Mouse (Mus musculus): Measurements from ENCODE around the gene Rnf152. TPM values are rescaled to one million over a fixed set of nuclear protein-coding genes. Genes with fewer than 3 reads are reported as not detected.

The Rnf152 gene
- polyA plus RNA-seq, 1 experiment from 2014 or later: 4.7 TPM

GRCm38 (mm10) chr1:105302164-105302563 is 54.3 kb downstream of the Rnf152 start:
- Histone ChIP-seq H3K27me3 (no peaks in the 10 kb centered on the region), H3K4me3 (no peak overlapping the region), H3K4me1 (no peaks in the 10 kb centered on the region), H3K36me3 (no peaks in the 10 kb centered on the region), H3K9me3 (no peaks in the 10 kb centered on the region), H3K4me2 (replicated peaks) (no peak overlapping the region), H3K27ac (replicated peaks) (no peak overlapping the region), H3K9ac (replicated peaks) (no peak overlapping the region)
- ATAC-seq (ENCODE audit: low FRiP score, low read depth): no peak
- 76% methylated on average over 6 of the region's 6 CpGs for WGBS

GRCm38 (mm10) chr1:105301764-105302163 is 54.7 kb downstream of the Rnf152 start:
- H3K27me3 ChIP-seq: no peaks in the 10 kb centered on the region
- H3K4me2 ChIP-seq (replicated peaks): no peak overlapping the region
- no peak overlapping the region for H3K9ac ChIP-seq (replicated peaks)
- no peaks in the 10 kb centered on the region for H3K9me3 ChIP-seq
- no peak for ATAC-seq (ENCODE audit: low FRiP score, low read depth)
- no peaks in the 10 kb centered on the region for H3K36me3 ChIP-seq
- 93% methylated on average over 9 of the region's 9 CpGs for WGBS
- H3K27ac ChIP-seq (replicated peaks): no peak overlapping the region
- H3K4me1 ChIP-seq: no peaks in the 10 kb centered on the region
- H3K4me3 ChIP-seq: no peak overlapping the region

- Histone ChIP-seq H3K36me3 (no peaks in the 10 kb centered on the region), H3K4me1 (no peaks in the 10 kb centered on the region), H3K9me3 (no peaks in the 10 kb centered on the region), H3K4me2 (replicated peaks) (no peak overlapping the region), H3K9ac (replicated peaks) (no peak overlapping the region), H3K27ac (replicated peaks) (no peak overlapping the region), H3K27me3 (no peaks in the 10 kb centered on the region), H3K4me3 (no peak overlapping the region)
- ATAC-seq (ENCODE audit: low FRiP score, low read depth): no peak
- whole genome bisulfite sequencing: 97% methylated on average over 2 of the region's 2 CpGs
Observed at GRCm38 (mm10) chr1:105291859-105292258, 64.7 kb downstream of the Rnf152 start.

- Histone ChIP-seq H3K4me3 (no peak overlapping the region), H3K27me3 (no peaks in the 10 kb centered on the region), H3K4me2 (replicated peaks) (no peak overlapping the region), H3K4me1 (no peaks in the 10 kb centered on the region), H3K9ac (replicated peaks) (no peak overlapping the region), H3K36me3 (peaks cover 5% of the 10 kb centered on the region; the same call in 1 of the 2 replicates), H3K27ac (replicated peaks) (no peak overlapping the region), H3K9me3 (no peaks in the 10 kb centered on the region)
- WGBS: 82% methylated on average over 4 of the region's 4 CpGs
- no peak for ATAC-seq (ENCODE audit: low FRiP score, low read depth)
Observed at GRCm38 (mm10) chr1:105287536-105287935, 69.0 kb downstream of the Rnf152 start.

- Histone ChIP-seq H3K4me1 (no peaks in the 10 kb centered on the region), H3K27me3 (no peaks in the 10 kb centered on the region), H3K9me3 (no peaks in the 10 kb centered on the region), H3K27ac (replicated peaks) (no peak overlapping the region), H3K4me3 (no peak overlapping the region), H3K4me2 (replicated peaks) (no peak overlapping the region), H3K9ac (replicated peaks) (no peak overlapping the region), H3K36me3 (peaks cover 5% of the 10 kb centered on the region; the same call in 1 of the 2 replicates)
- WGBS: 88% methylated on average over 5 of the region's 5 CpGs
- ATAC-seq (ENCODE audit: low FRiP score, low read depth): no peak
Observed at GRCm38 (mm10) chr1:105286906-105287305, 69.6 kb downstream of the Rnf152 start.

DNA sequence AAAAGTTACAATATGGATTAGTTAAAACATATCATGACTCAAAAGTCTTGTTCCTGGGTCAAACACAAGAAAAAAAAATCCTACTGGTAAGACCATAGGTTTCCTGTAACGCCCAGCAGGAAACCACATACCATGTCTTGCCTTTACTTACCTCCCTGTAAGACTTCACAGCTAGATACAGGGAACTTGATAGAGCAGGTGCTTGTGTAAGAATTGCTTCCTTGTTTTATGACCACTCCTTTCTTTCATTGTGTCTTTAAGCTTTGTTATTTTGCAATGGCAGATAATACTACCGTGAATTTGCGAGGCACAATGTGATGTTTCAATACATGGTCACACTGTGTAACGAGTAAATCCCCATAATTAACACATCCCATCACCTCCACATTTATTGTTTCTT is 71.5 kb downstream of the Rnf152 start:
- H3K4me3 ChIP-seq: no peak overlapping the region
- WGBS: 91% methylated on average over 4 of the region's 4 CpGs
- no peak overlapping the region for H3K9ac ChIP-seq (replicated peaks)
- no peak for ATAC-seq (ENCODE audit: low FRiP score, low read depth)
- peaks cover 5% of the 10 kb centered on the region; the same call in 1 of the 2 replicates for H3K36me3 ChIP-seq
- H3K4me2 ChIP-seq (replicated peaks): no peak overlapping the region
- H3K9me3 ChIP-seq: no peaks in the 10 kb centered on the region
- no peak overlapping the region for H3K27ac ChIP-seq (replicated peaks)
- no peaks in the 10 kb centered on the region for H3K27me3 ChIP-seq
- H3K4me1 ChIP-seq: no peaks in the 10 kb centered on the region

DNA sequence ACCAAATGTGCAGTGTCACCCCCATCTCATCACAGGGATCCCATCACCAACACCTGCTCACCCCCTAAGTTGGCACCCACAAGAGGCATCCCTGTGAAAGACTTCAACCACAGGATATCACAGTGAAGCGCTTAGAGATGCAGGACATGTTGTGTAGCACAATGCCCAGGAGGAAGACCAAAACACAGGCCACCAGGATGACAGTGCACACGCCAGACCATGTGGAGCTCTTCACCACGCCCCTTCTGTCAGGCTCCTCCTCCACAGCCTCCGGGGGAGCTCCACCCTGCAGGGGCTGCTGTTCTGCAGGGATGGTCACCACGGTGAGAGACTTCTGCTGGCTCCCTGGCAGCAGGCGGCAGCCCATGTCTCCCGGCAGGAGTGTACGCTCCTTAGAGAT is 72.4 kb downstream of the Rnf152 start:
- WGBS: 73% methylated on average over 8 of the region's 8 CpGs
- no peaks in the 10 kb centered on the region for H3K27me3 ChIP-seq
- ATAC-seq (ENCODE audit: low FRiP score, low read depth): 0 out of 2 replicates have a peak, but pooled peaks have one; percentile 47

GRCm38 (mm10) chr1:105281277-105281676 is 75.2 kb downstream of the Rnf152 start:
- no peak for ATAC-seq (ENCODE audit: low FRiP score, low read depth)
- Histone ChIP-seq H3K27ac (replicated peaks) (no peak overlapping the region), H3K9me3 (no peaks in the 10 kb centered on the region), H3K9ac (replicated peaks) (no peak overlapping the region), H3K27me3 (no peaks in the 10 kb centered on the region), H3K4me3 (no peak overlapping the region), H3K4me2 (replicated peaks) (no peak overlapping the region), H3K36me3 (peaks cover 5% of the 10 kb centered on the region; the same call in 1 of the 2 replicates), H3K4me1 (no peaks in the 10 kb centered on the region)
- 67% methylated on average over 3 of the region's 3 CpGs for WGBS

More for the DNA sequence above, 72.4 kb downstream of the Rnf152 start:
- Histone ChIP-seq H3K36me3 (peaks cover 5% of the 10 kb centered on the region; the same call in 1 of the 2 replicates), H3K9ac (replicated peaks) (no peak overlapping the region), H3K4me1 (no peaks in the 10 kb centered on the region), H3K4me2 (replicated peaks) (no peak overlapping the region), H3K27ac (replicated peaks) (no peak overlapping the region), H3K4me3 (no peak overlapping the region), H3K9me3 (no peaks in the 10 kb centered on the region)

GRCm38 (mm10) chr1:105280160-105280559 is 76.3 kb downstream of the Rnf152 start:
- Histone ChIP-seq H3K9me3 (no peaks in the 10 kb centered on the region), H3K36me3 (peaks cover 5% of the 10 kb centered on the region; the same call in 1 of the 2 replicates), H3K4me1 (no peaks in the 10 kb centered on the region), H3K4me3 (no peak overlapping the region), H3K27ac (replicated peaks) (no peak overlapping the region), H3K27me3 (no peaks in the 10 kb centered on the region), H3K9ac (replicated peaks) (no peak overlapping the region), H3K4me2 (replicated peaks) (no peak overlapping the region)
- 83% methylated on average over 2 of the region's 2 CpGs for WGBS
- no peak for ATAC-seq (ENCODE audit: low FRiP score, low read depth)

GRCm38 (mm10) chr1:105274500-105275194 is 81.9 kb downstream of the Rnf152 start:
- Histone ChIP-seq H3K9ac (replicated peaks) (no peak overlapping the region), H3K4me1 (no peaks in the 10 kb centered on the region), H3K4me2 (replicated peaks) (no peak overlapping the region), H3K27ac (replicated peaks) (no peak overlapping the region), H3K36me3 (no peaks in the 10 kb centered on the region), H3K4me3 (no peak overlapping the region), H3K27me3 (no peaks in the 10 kb centered on the region), H3K9me3 (no peaks in the 10 kb centered on the region)
- WGBS: 92% methylated on average over 3 of the region's 3 CpGs
- ATAC-seq (ENCODE audit: low FRiP score, low read depth): no peak

DNA sequence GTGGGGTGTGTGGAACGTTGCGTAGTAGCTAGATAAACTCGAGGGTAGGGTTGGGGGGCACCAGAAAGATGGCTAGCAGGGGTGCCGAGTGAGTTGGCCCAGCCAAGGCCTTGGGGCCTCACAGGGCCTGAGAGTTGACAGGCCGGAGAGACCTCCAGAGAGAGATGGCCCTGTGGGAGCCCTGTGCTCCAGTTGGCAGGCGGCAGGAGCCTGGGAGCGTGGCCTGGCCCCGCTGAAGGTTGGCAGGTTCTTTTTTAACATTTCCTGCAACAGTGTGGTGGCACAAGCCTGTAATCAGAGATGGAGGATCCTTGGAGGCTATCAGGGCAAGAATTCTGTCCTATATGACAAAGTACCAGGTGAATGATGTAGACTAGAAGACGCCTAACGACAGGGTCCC is 85.4 kb downstream of the Rnf152 start:
- no peaks in the 10 kb centered on the region for H3K4me1 ChIP-seq
- H3K9me3 ChIP-seq: no peaks in the 10 kb centered on the region
- no peaks in the 10 kb centered on the region for H3K36me3 ChIP-seq
- no peak overlapping the region for H3K9ac ChIP-seq (replicated peaks)
- H3K27me3 ChIP-seq: no peaks in the 10 kb centered on the region
- H3K4me3 ChIP-seq: no peak overlapping the region
- WGBS: 90% methylated on average over 10 of the region's 10 CpGs
- H3K4me2 ChIP-seq (replicated peaks): no peak overlapping the region
- no peak overlapping the region for H3K27ac ChIP-seq (replicated peaks)
- ATAC-seq (ENCODE audit: low FRiP score, low read depth): no peak

DNA sequence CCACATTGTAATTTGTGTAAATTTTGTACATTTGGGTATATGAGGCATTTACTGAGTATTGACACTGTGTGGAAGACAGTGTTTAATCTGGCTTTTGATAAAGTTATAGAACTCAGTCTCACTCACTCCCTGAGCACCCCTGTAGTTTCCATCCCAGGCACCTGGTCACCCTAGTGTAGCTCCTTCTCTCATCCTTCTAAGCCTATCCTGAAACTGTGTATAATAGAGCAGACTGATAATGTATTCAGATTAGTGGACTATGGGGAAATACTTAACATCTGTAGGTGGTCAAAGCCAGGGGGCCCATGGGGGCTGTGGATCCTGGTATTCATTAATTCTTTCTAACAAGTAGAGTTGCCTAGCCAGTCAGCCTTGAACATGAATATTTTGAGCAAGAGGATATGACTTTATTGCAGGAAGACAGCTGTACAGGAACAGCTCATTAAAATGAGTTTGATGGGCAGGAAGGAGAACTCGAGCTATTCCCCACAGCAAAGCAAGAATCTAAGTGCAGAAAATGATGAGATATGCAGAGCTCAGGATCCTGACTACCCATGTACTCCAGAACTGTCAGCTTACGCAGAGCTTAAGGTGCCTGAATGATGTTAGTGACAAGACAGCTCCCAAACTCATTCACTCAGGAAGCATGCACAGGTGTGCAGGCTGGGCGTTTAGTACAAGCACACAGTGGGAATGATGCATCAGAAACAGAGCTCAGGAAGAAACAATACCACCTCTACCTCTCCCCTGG is 93.1 kb downstream of the Rnf152 start:
- H3K27ac ChIP-seq (replicated peaks): no peak overlapping the region
- 82% methylated on average over 3 of the region's 3 CpGs for WGBS
- no peaks in the 10 kb centered on the region for H3K36me3 ChIP-seq
- no peak overlapping the region for H3K4me3 ChIP-seq
- no peaks in the 10 kb centered on the region for H3K27me3 ChIP-seq
- no peaks in the 10 kb centered on the region for H3K4me1 ChIP-seq
- H3K9ac ChIP-seq (replicated peaks): no peak overlapping the region
- 0 out of 2 replicates have a peak, but pooled peaks have one; percentile 44 for ATAC-seq (ENCODE audit: low FRiP score, low read depth)
- no peak overlapping the region for H3K4me2 ChIP-seq (replicated peaks)
- no peaks in the 10 kb centered on the region for H3K9me3 ChIP-seq
